Mouse (Mus musculus): ENCODE data around the gene Itsn2. TPM values are rescaled to one million over a fixed set of nuclear protein-coding genes. Genes with fewer than 3 reads are reported as not detected.
A peak's percentile ranks its signal among the peaks of the same experiment; 100 is the strongest.

The Itsn2 gene
- polyA plus RNA-seq, 1 experiment, result 42.4 TPM

- Histone ChIP-seq H3K27ac (ENCODE audit: insufficient read depth, low read length) (no peak overlapping the region), H3K4me3 (ENCODE audit: insufficient read depth, low read length) (no peak overlapping the region), H3K4me1 (ENCODE audit: control insufficient read depth, insufficient read depth, low read length) (no peaks in the 10 kb centered on the region)
- no peak for TF ChIP-seq POLR2A (IDR thresholded peaks at IDR 0.05; ENCODE audit: extremely low read depth, insufficient read depth, low read length)
- TF ChIP-seq CTCF (IDR thresholded peaks at IDR 0.05; ENCODE audit: extremely low read depth, insufficient read depth, low read length), result no peak
Measured at GRCm38 (mm10) chr12:4557436-4557835, 35.0 kb upstream of the Itsn2 start.

- Histone ChIP-seq H3K4me1 (ENCODE audit: control insufficient read depth, insufficient read depth, low read length) (no peaks in the 10 kb centered on the region), H3K27ac (ENCODE audit: insufficient read depth, low read length) (no peak overlapping the region), H3K4me3 (ENCODE audit: insufficient read depth, low read length) (no peak overlapping the region)
- no peak for TF ChIP-seq CTCF (IDR thresholded peaks at IDR 0.05; ENCODE audit: extremely low read depth, insufficient read depth, low read length)
- TF ChIP-seq POLR2A (IDR thresholded peaks at IDR 0.05; ENCODE audit: extremely low read depth, insufficient read depth, low read length), result no peak
Measured at GRCm38 (mm10) chr12:4558013-4558412, 34.4 kb upstream of the Itsn2 start.

GRCm38 (mm10) chr12:4558475-4559279, 33.8 kb upstream of the Itsn2 start:
- Histone ChIP-seq H3K4me3 (ENCODE audit: insufficient read depth, low read length) (no peak overlapping the region), H3K4me1 (ENCODE audit: control insufficient read depth, insufficient read depth, low read length) (no peaks in the 10 kb centered on the region), H3K27ac (ENCODE audit: insufficient read depth, low read length) (no peak overlapping the region)
- TF ChIP-seq POLR2A (IDR thresholded peaks at IDR 0.05; ENCODE audit: extremely low read depth, insufficient read depth, low read length), result no peak
- TF ChIP-seq CTCF (IDR thresholded peaks at IDR 0.05; ENCODE audit: extremely low read depth, insufficient read depth, low read length), result no peak

- Histone ChIP-seq H3K27ac (ENCODE audit: insufficient read depth, low read length) (no peak overlapping the region), H3K4me1 (ENCODE audit: control insufficient read depth, insufficient read depth, low read length) (no peaks in the 10 kb centered on the region), H3K4me3 (ENCODE audit: insufficient read depth, low read length) (no peak overlapping the region)
- TF ChIP-seq CTCF (IDR thresholded peaks at IDR 0.05; ENCODE audit: extremely low read depth, insufficient read depth, low read length) (peak; percentile 62), POLR2A (IDR thresholded peaks at IDR 0.05; ENCODE audit: extremely low read depth, insufficient read depth, low read length) (no peak)
Measured at GRCm38 (mm10) chr12:4571864-4572263, 20.6 kb upstream of the Itsn2 start.

GRCm38 (mm10) chr12:4574065-4574464, 18.4 kb upstream of the Itsn2 start:
- TF ChIP-seq POLR2A (IDR thresholded peaks at IDR 0.05; ENCODE audit: extremely low read depth, insufficient read depth, low read length), result no peak
- TF ChIP-seq CTCF (IDR thresholded peaks at IDR 0.05; ENCODE audit: extremely low read depth, insufficient read depth, low read length), result no peak
- Histone ChIP-seq H3K4me3 (ENCODE audit: insufficient read depth, low read length) (no peak overlapping the region), H3K4me1 (ENCODE audit: control insufficient read depth, insufficient read depth, low read length) (no peaks in the 10 kb centered on the region)

GRCm38 (mm10) chr12:4582326-4582725, 10.1 kb upstream of the Itsn2 start:
- Histone ChIP-seq H3K27ac (ENCODE audit: insufficient read depth, low read length) (no peak overlapping the region), H3K4me1 (ENCODE audit: control insufficient read depth, insufficient read depth, low read length) (no peaks in the 10 kb centered on the region), H3K4me3 (ENCODE audit: insufficient read depth, low read length) (no peak overlapping the region)
- TF ChIP-seq POLR2A (IDR thresholded peaks at IDR 0.05; ENCODE audit: extremely low read depth, insufficient read depth, low read length) (no peak), CTCF (IDR thresholded peaks at IDR 0.05; ENCODE audit: extremely low read depth, insufficient read depth, low read length) (no peak)

More at GRCm38 (mm10) chr12:4574065-4574464, 18.4 kb upstream of the Itsn2 start:
- no peak overlapping the region for H3K27ac ChIP-seq (ENCODE audit: insufficient read depth, low read length)

GRCm38 (mm10) chr12:4587846-4588245, 4.6 kb upstream of the Itsn2 start:
- no peaks in the 10 kb centered on the region for H3K4me1 ChIP-seq (ENCODE audit: control insufficient read depth, insufficient read depth, low read length)
- H3K4me3 ChIP-seq (ENCODE audit: insufficient read depth, low read length), result no peak overlapping the region
- TF ChIP-seq POLR2A (IDR thresholded peaks at IDR 0.05; ENCODE audit: extremely low read depth, insufficient read depth, low read length) (no peak), CTCF (IDR thresholded peaks at IDR 0.05; ENCODE audit: extremely low read depth, insufficient read depth, low read length) (no peak)
- no peak overlapping the region for H3K27ac ChIP-seq (ENCODE audit: insufficient read depth, low read length)

GRCm38 (mm10) chr12:4588603-4589002, 3.8 kb upstream of the Itsn2 start:
- no peak overlapping the region for H3K27ac ChIP-seq (ENCODE audit: insufficient read depth, low read length)

GRCm38 (mm10) chr12:4592025-4592424, 413 bp upstream of the Itsn2 start:
- peaks cover 9% of the 10 kb centered on the region for H3K4me1 ChIP-seq (ENCODE audit: control insufficient read depth, insufficient read depth, low read length)
- H3K27ac ChIP-seq (ENCODE audit: insufficient read depth, low read length), result peak overlapping the region; percentile 91; the same call in 1 of the 2 replicates
- H3K4me3 ChIP-seq (ENCODE audit: insufficient read depth, low read length), result peak overlapping the region; percentile 59
- TF ChIP-seq POLR2A (IDR thresholded peaks at IDR 0.05; ENCODE audit: extremely low read depth, insufficient read depth, low read length), result no peak
- no peak for TF ChIP-seq CTCF (IDR thresholded peaks at IDR 0.05; ENCODE audit: extremely low read depth, insufficient read depth, low read length)

More at GRCm38 (mm10) chr12:4588603-4589002, 3.8 kb upstream of the Itsn2 start:
- H3K4me3 ChIP-seq (ENCODE audit: insufficient read depth, low read length), result no peak overlapping the region
- TF ChIP-seq CTCF (IDR thresholded peaks at IDR 0.05; ENCODE audit: extremely low read depth, insufficient read depth, low read length), result no peak
- no peak for TF ChIP-seq POLR2A (IDR thresholded peaks at IDR 0.05; ENCODE audit: extremely low read depth, insufficient read depth, low read length)
- H3K4me1 ChIP-seq (ENCODE audit: control insufficient read depth, insufficient read depth, low read length), result no peaks in the 10 kb centered on the region
